Mouse (Mus musculus) midbrain, embryonic 13.5 days (tissue): ENCODE data around the gene Dph5. TPM values are rescaled to one million over a fixed set of nuclear protein-coding genes. Genes with fewer than 3 reads are reported as not detected.
"Not testable (repeated sequence)": the region's sequence is repeated elsewhere in the genome, so short reads cannot be mapped to it uniquely, and the experiment has no call there.

ENCODE experiments used
- ATAC-seq: fragments of 200-750 bp; cut with Nextera tagmentation; 2 replicates; pipeline ENCODE4 v1.8.0; 2017; ENCODE audit warnings: mild to moderate bottlenecking, moderate TSS enrichment, moderate library complexity
- H3K27ac ChIP-seq: fragments of 300-500 bp; sonication (generic); 2 replicates; pipeline ENCODE4 v1.5.1; 2015; ENCODE audit warnings: inconsistent platforms, mild to moderate bottlenecking, moderate library complexity
- H3K27me3 ChIP-seq: fragments of 300-500 bp; sonication (generic); 2 replicates; pipeline ENCODE4 v1.6.1; 2015; ENCODE audit warnings: mild to moderate bottlenecking, inconsistent platforms
- H3K36me3 ChIP-seq: fragments of 300-500 bp; sonication (generic); 2 replicates; pipeline ENCODE4 v1.6.1; 2015; ENCODE audit warnings: mild to moderate bottlenecking, inconsistent platforms
- H3K4me1 ChIP-seq: fragments of 300-500 bp; sonication (generic); replicated peaks from 2 replicates; pipeline ENCODE4 v1.6.1; 2015; ENCODE audit warnings: inconsistent platforms
- H3K4me2 ChIP-seq: fragments of 300-500 bp; sonication (generic); replicated peaks from 2 replicates; pipeline ENCODE4 v1.6.1; 2015; ENCODE audit warnings: moderate library complexity, mild to moderate bottlenecking, inconsistent platforms
- H3K4me3 ChIP-seq: fragments of 300-500 bp; sonication (generic); replicated peaks from 2 replicates; pipeline ENCODE4 v1.5.1; 2015; ENCODE audit warnings: mild to moderate bottlenecking, inconsistent platforms
- H3K9ac ChIP-seq: fragments of 300-500 bp; sonication (generic); replicated peaks from 2 replicates; pipeline ENCODE4 v1.6.1; 2015; ENCODE audit warnings: mild to moderate bottlenecking, inconsistent platforms
- H3K9me3 ChIP-seq: fragments of 300-500 bp; sonication (generic); 2 replicates; pipeline ENCODE4 v1.6.1; 2016; ENCODE audit warnings: mild to moderate bottlenecking, inconsistent platforms
- WGBS: fragments of 180-500 bp; shearing (Covaris S2); methylation state at CpG from one replicate; pipeline ENCODE4 v1.1.7; 2015; 5-methylcytosine and 5-hydroxymethylcytosine counted together
- polyA plus RNA-seq: library from polyadenylated mRNA; unstranded; fragments of >200 nt; fragmentation: Nextera tagmentation; extraction: Ambion mirVana; gene quantifications from 2 replicates; pipeline ENCODE4 v1.2.1, GENCODE M21; 2015

Gene Dph5
- polyA plus RNA-seq, 1 experiment from 2014 or later: 26.2 TPM

- H3K9ac ChIP-seq: no peak overlapping the region
- no peaks in the 10 kb centered on the region for H3K36me3 ChIP-seq
- H3K4me2 ChIP-seq: no peak overlapping the region
- no peak overlapping the region for H3K27ac ChIP-seq
- no peak for ATAC-seq
- no peak overlapping the region for H3K4me3 ChIP-seq
- WGBS: 87% methylated on average over 3 of the region's 3 CpGs
- no peaks in the 10 kb centered on the region for H3K27me3 ChIP-seq
- 0 out of 2 replicates have a peak, but pooled peaks cover 10% of the 10 kb centered on the region for H3K4me1 ChIP-seq
- no peaks in the 10 kb centered on the region for H3K9me3 ChIP-seq
These were observed 28.8 kb upstream of the Dph5 start for GRCm38 (mm10) chr3:115858822-115859221.

DNA sequence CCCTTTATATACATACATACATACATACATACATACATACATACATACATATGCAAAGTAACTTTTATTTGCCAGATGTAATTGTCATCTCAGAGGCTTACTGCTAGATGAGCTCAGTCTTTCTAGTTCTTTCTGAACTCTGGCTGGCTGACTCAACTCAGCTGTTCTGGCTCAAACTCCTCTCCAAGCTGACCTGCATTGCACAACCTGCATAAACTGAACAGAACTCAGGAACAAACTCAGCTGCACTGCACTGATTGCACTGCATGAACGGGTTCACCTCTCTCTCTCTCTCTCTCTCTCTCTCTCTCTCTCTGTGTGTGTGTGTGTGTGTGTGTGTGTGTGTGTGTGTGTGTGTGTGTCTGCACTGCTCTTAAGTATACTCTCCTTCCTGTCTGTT, 26.9 kb upstream of the Dph5 start:
- H3K4me3 ChIP-seq, ATAC-seq, H3K27me3 ChIP-seq, H3K4me2 ChIP-seq, H3K27ac ChIP-seq, H3K36me3 ChIP-seq, H3K9me3 ChIP-seq, H3K4me1 ChIP-seq, H3K9ac ChIP-seq: not testable (repeated sequence)
- WGBS: 60% methylated on average over 1 of the region's 1 CpGs

- no peak overlapping the region for H3K9ac ChIP-seq
- H3K9me3 ChIP-seq: no peaks in the 10 kb centered on the region
- ATAC-seq: no peak
- no peaks in the 10 kb centered on the region for H3K27me3 ChIP-seq
- no peak overlapping the region for H3K27ac ChIP-seq
- no peaks in the 10 kb centered on the region for H3K36me3 ChIP-seq
- H3K4me1 ChIP-seq: no peaks in the 10 kb centered on the region
- no peak overlapping the region for H3K4me3 ChIP-seq
- H3K4me2 ChIP-seq: no peak overlapping the region
- 84% methylated on average over 4 of the region's 4 CpGs for WGBS
These were observed 24.1 kb upstream of the Dph5 start for GRCm38 (mm10) chr3:115863487-115863886.

DNA sequence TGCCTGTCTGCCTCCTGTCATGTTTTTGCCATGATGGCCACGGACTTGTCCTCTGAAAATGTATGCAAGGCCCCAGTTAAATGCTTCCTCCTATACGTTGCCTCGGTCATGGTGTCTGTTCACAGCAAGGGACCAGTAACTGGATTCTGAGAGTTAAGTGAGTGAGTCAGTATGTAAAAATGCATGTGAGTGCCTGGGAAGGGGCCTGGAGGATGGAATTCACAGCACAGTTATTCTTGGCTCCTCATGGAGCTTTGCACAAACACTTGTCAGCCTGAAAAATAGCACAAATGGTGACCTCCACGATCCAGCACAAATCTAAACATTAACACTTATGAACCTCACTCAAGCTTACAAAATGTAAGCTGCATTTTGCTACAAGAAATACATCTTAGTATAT, 20.5 kb upstream of the Dph5 start:
- Histone ChIP-seq H3K27ac (no peak overlapping the region), H3K36me3 (no peaks in the 10 kb centered on the region), H3K9ac (no peak overlapping the region), H3K4me2 (no peak overlapping the region), H3K9me3 (no peaks in the 10 kb centered on the region), H3K4me1 (no peaks in the 10 kb centered on the region), H3K27me3 (no peaks in the 10 kb centered on the region), H3K4me3 (no peak overlapping the region)
- ATAC-seq: no peak
- 86% methylated on average over 4 of the region's 4 CpGs for WGBS

- WGBS: 72% methylated on average over 1 of the region's 1 CpGs
- Histone ChIP-seq H3K9me3 (no peaks in the 10 kb centered on the region), H3K27ac (no peak overlapping the region), H3K4me2 (no peak overlapping the region), H3K4me1 (no peaks in the 10 kb centered on the region), H3K36me3 (no peaks in the 10 kb centered on the region), H3K27me3 (no peaks in the 10 kb centered on the region), H3K4me3 (no peak overlapping the region), H3K9ac (no peak overlapping the region)
- no peak for ATAC-seq
These were observed 19.7 kb upstream of the Dph5 start for GRCm38 (mm10) chr3:115867901-115868300.

DNA sequence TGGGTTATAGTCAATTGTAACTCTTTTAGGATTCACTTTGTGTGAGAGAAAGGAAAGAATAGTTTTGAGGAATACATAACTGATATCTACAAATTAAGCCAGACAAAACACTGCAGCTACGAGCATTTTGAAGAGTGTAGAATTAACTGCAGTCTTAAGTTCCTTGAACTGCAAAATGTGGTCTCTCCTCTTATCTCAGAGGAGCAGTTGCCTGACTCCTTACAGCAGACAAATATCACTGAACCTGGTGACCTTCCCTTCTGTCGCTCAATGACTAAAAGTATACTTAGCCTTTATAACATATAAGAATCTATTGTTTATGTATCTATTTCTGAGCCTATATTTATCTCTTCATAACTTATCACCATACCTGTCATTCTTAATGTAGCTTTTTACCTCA, 18.3 kb upstream of the Dph5 start:
- no peak overlapping the region for H3K4me3 ChIP-seq
- no peaks in the 10 kb centered on the region for H3K36me3 ChIP-seq
- no peaks in the 10 kb centered on the region for H3K9me3 ChIP-seq
- no peak for ATAC-seq
- no peak overlapping the region for H3K4me2 ChIP-seq
- H3K9ac ChIP-seq: no peak overlapping the region
- WGBS: 89% methylated on average over 2 of the region's 2 CpGs
- no peaks in the 10 kb centered on the region for H3K4me1 ChIP-seq
- H3K27ac ChIP-seq: no peak overlapping the region
- H3K27me3 ChIP-seq: no peaks in the 10 kb centered on the region

DNA sequence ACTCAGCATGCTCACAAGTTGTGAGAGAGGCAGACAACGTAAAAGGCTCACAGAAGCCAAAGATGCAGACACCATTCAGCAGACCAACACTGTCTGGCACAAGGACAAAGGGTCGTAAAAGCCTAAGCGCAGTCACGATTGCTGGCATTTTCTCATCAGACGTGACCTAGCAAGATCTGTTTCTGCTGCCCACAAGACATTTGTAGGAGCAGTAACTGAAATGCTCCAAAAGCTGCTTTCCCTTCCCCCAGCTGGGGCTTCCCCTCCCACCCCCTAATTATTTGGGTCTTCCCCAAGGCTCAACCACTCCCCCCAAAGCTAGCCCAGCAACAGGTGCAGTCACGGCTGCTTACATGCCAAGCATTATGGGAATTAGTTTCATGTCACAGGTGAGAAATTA, 12.1 kb upstream of the Dph5 start:
- Histone ChIP-seq H3K36me3 (no peaks in the 10 kb centered on the region), H3K4me3 (no peak overlapping the region), H3K9me3 (no peaks in the 10 kb centered on the region), H3K4me1 (no peaks in the 10 kb centered on the region), H3K27ac (no peak overlapping the region), H3K4me2 (no peak overlapping the region), H3K27me3 (no peaks in the 10 kb centered on the region), H3K9ac (no peak overlapping the region)
- ATAC-seq: no peak
- 72% methylated on average over 6 of the region's 6 CpGs for WGBS

DNA sequence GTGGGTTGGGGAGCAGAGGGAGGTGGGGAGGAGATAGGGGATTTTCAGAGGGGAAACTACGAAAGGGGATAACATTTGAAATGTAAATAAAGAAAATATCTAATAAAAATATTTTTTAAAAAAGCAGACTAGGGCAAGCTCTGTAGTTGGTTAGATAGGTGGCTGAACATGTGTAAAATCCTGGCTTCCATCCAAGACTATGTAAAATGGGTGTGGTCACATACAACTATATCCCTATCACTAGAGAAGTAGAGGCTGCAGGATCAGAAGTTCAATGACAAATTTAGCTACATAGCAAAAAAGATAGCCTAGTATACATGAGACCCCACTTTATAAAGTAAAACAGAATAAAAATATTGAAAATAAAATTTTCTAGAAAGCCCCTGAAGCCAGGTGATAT, 10.5 kb upstream of the Dph5 start:
- Histone ChIP-seq H3K4me1 (no peaks in the 10 kb centered on the region), H3K27ac (no peak overlapping the region), H3K9me3 (no peaks in the 10 kb centered on the region), H3K9ac (no peak overlapping the region), H3K27me3 (no peaks in the 10 kb centered on the region), H3K4me3 (no peak overlapping the region), H3K4me2 (no peak overlapping the region), H3K36me3 (no peaks in the 10 kb centered on the region)
- WGBS: 83% methylated on average over 1 of the region's 1 CpGs
- no peak for ATAC-seq

- no peaks in the 10 kb centered on the region for H3K9me3 ChIP-seq
- no peak overlapping the region for H3K27ac ChIP-seq
- H3K4me1 ChIP-seq: peaks cover 12% of the 10 kb centered on the region
- no peaks in the 10 kb centered on the region for H3K36me3 ChIP-seq
- 90% methylated on average over 1 of the region's 1 CpGs for whole genome bisulfite sequencing
- H3K27me3 ChIP-seq: no peaks in the 10 kb centered on the region
- H3K4me3 ChIP-seq: no peak overlapping the region
- no peak overlapping the region for H3K4me2 ChIP-seq
- no peak for ATAC-seq
- no peak overlapping the region for H3K9ac ChIP-seq
These were observed 3.6 kb upstream of the Dph5 start for GRCm38 (mm10) chr3:115884086-115884485.

GRCm38 (mm10) chr3:115888310-115889106, 871 bp downstream of the Dph5 start:
- Histone ChIP-seq H3K27me3 (no peaks in the 10 kb centered on the region), H3K4me3 (peak overlapping the region; percentile 63), H3K9me3 (no peaks in the 10 kb centered on the region), H3K4me1 (peaks cover 13% of the 10 kb centered on the region), H3K4me2 (peak overlapping the region; percentile 69), H3K27ac (peak overlapping the region; percentile 91), H3K36me3 (no peaks in the 10 kb centered on the region), H3K9ac (peak overlapping the region; percentile 81)
- peak; percentile 82 for ATAC-seq
- 1% methylated on average over 21 of the region's 21 CpGs for WGBS

DNA sequence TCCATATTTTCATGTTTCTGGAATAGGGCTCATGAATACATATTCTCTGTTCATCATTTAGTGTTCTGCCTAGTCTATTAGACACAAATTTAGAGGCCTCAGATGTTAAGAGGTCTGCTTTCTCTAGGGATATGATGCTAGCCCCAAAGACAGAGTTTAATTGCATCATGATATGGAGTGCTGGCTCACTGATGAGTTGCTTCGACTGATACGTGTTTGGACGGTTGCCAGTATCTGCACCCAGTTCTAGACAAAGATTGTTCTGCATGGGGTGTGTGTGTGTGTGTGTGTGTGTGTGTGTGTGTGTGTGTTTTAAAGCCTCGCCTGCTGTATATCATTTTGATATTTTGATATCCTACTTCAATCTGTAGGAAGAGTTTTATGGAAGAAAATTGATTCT, 4.7 kb downstream of the Dph5 start:
- Histone ChIP-seq H3K27me3 (no peaks in the 10 kb centered on the region), H3K27ac (no peak overlapping the region), H3K4me1 (peaks cover 7% of the 10 kb centered on the region), H3K4me2 (no peak overlapping the region), H3K36me3 (peaks cover 6% of the 10 kb centered on the region; the same call in 1 of the 2 replicates), H3K4me3 (no peak overlapping the region), H3K9ac (no peak overlapping the region), H3K9me3 (no peaks in the 10 kb centered on the region)
- WGBS: 79% methylated on average over 4 of the region's 4 CpGs
- ATAC-seq: no peak

DNA sequence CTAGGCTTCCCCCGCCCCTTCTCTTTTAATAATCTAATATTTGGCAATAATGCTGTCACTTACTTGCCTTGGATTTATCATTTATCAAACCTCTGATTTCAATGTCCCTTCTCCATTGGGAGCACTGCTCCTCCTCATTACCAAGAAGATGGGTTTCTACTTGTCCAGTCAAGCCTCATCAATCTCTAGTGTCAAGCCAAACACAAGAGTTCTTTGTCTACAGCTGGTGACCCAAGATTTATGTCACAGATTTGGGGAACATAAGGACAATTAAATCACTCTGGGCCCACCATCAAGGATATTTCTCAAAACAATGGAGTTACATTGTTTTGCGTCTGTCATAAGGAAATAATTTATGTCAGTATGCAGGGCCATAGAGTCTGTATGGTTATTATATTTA, 5.5 kb downstream of the Dph5 start:
- H3K9ac ChIP-seq: no peak overlapping the region
- H3K27ac ChIP-seq: no peak overlapping the region
- H3K4me3 ChIP-seq: no peak overlapping the region
- peaks cover 6% of the 10 kb centered on the region; the same call in 1 of the 2 replicates for H3K36me3 ChIP-seq
- no peaks in the 10 kb centered on the region for H3K9me3 ChIP-seq
- H3K4me1 ChIP-seq: peaks cover 6% of the 10 kb centered on the region
- no peak for ATAC-seq
- H3K4me2 ChIP-seq: no peak overlapping the region
- 91% methylated on average over 2 of the region's 2 CpGs for WGBS
- H3K27me3 ChIP-seq: no peaks in the 10 kb centered on the region
